ENCODE assay signal across 25 mouse cellular contexts in the genomic region with DNA sequence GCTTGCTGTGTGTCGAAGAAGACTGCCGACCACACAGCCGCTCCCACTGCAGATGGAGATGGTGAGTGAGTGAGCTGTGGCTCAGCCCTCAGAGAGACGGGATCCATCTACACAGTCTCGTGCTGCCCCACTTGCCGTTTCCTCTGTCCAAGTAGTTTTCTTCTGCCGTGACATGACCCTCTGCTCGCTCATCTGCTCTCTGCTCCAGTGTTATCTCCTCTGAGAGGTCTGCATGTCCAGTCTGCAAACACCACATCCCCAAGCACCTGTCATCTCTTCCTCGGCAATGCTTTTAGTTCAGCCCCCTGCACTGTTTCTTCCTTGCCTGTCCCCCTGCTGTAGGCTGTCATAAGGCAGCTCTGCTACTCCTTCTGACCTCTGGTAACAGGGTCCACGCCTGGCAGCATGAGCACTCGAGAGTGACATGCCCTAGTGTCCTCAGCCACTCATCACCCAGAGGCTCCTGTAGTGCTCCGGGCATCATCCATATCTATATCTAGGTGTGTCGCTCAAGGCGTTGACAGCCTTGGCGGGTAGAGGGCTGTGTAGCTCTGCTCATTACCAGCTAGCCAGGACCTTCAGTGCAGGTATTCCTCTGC. TPM values are rescaled to one million over a fixed set of nuclear protein-coding genes. Genes with fewer than 3 reads are reported as not detected.
DNase-seq lines count a peak whose midpoint lies in the region; ATAC-seq and TF ChIP-seq lines count a peak whose summit lies in the region.
"Had no signal": no experiment of that assay in that cellular context is flagged by ENCODE, and none has a peak within 500 bp of the region (broad histone marks: within the 10 kb centered on the region; RNA-seq: fewer than 3 reads in every experiment).

No protein-coding gene starts in this region.

- H3K27me3 ChIP-seq in heart, embryonic 10.5 days (ENCODE audit: insufficient read depth, poor library complexity, severe bottlenecking), result peaks cover 53% of the 10 kb centered on the region; the same call in 1 of the 2 replicates
- H3K27me3 ChIP-seq in heart, embryonic 13.5 days (replicated peaks), result peaks cover 12% of the 10 kb centered on the region; the same call in 1 of the 2 replicates
- 0 out of 2 replicates have a peak, but pooled peaks cover 2% of the 10 kb centered on the region for H3K27me3 ChIP-seq in heart, embryonic 16.5 days (ENCODE audit: control insufficient read depth, insufficient read depth, low read length)
- no peaks in the 10 kb centered on the region for H3K27me3 ChIP-seq in heart, adult 2 months (ENCODE audit: control insufficient read depth, insufficient read depth, low read length)
- H3K27me3 ChIP-seq: forebrain, embryonic 13.5 days had no signal

- DNase-seq in heart, embryonic 10.5 days (ENCODE audit: low spot score), result peak; percentile 93
- no peak for DNase-seq in heart, postnatal 4 days
- DNase-seq in heart, adult 18-20 months, result no peak
- no peak for DNase-seq in heart, adult 2 months
- DNase-seq: adrenal gland, adult 2 months; adrenal gland, postnatal 14 days; cerebellum, adult 11 months; cerebellum, adult 2 months; cerebellum, adult 9-11 months; cerebellum, postnatal 25 days; gastrocnemius, postnatal 10 days; gastrocnemius, postnatal 36 days; kidney, adult 18-20 months; kidney, adult 9 months had no signal

- TF ChIP-seq CTCF in heart, adult 2 months (IDR thresholded peaks at IDR 0.05), result no peak

- 45% methylated on average over 15 of the region's 15 CpGs for WGBS in heart, embryonic 10.5 days
- WGBS in heart, embryonic 13.5 days, result 38% methylated on average over 15 of the region's 15 CpGs
- WGBS in heart, embryonic 16.5 days, result 45% methylated on average over 15 of the region's 15 CpGs
- 71% methylated on average over 15 of the region's 15 CpGs for WGBS in heart, adult 2 months

- H3K4me3 ChIP-seq in heart, embryonic 10.5 days, result 0 out of 2 replicates have a peak overlapping the region, but pooled peaks have one; percentile 22
- H3K4me3 ChIP-seq in heart, embryonic 13.5 days, result no peak overlapping the region
- no peak overlapping the region for H3K4me3 ChIP-seq in heart, embryonic 16.5 days (ENCODE audit: low read length)
- H3K4me3 ChIP-seq in heart, adult 2 months, result no peak overlapping the region
- H3K4me3 ChIP-seq: forebrain, embryonic 10.5 days; forebrain, embryonic 13.5 days had no signal

- H3K36me3 ChIP-seq in heart, embryonic 10.5 days, result peaks cover 97% of the 10 kb centered on the region
- peaks cover 90% of the 10 kb centered on the region for H3K36me3 ChIP-seq in heart, embryonic 13.5 days
- peaks cover 54% of the 10 kb centered on the region for H3K36me3 ChIP-seq in heart, embryonic 16.5 days (ENCODE audit: control insufficient read depth, insufficient read depth)
- no peaks in the 10 kb centered on the region for H3K36me3 ChIP-seq in heart, adult 2 months (ENCODE audit: control insufficient read depth, insufficient read depth, low read length)

- peak; percentile 53; the same call in 1 of the 2 replicates for ATAC-seq in heart, embryonic 13.5 days (ENCODE audit: extremely low read depth, insufficient number of reproducible peaks, low FRiP score, low TSS enrichment)
- ATAC-seq in heart, embryonic 16.5 days (replicated peaks; ENCODE audit: extremely low read depth, insufficient read depth, low FRiP score), result peak; percentile 68
- ATAC-seq: CD4-positive, CD25-positive, alpha-beta regulatory T cell, adult 4 months; forebrain, embryonic 13.5 days; forebrain, embryonic 16.5 days; hindbrain, postnatal 0 days; inflammation-experienced regulatory T-cells, adult 6 months; intestine, embryonic 16.5 days had no signal

- H3K9ac ChIP-seq in heart, embryonic 13.5 days, result no peak overlapping the region
- no peak overlapping the region for H3K9ac ChIP-seq in heart, embryonic 16.5 days (ENCODE audit: low read length)
- H3K9ac ChIP-seq in heart, adult 2 months (ENCODE audit: low read depth, low read length), result no peak overlapping the region
- H3K9ac ChIP-seq: forebrain, embryonic 13.5 days; hindbrain, embryonic 14.5 days had no signal

- intact Hi-C loops in heart, adult 2 months (cut with DNase I), result no loop called here

- no peak for TF ChIP-seq POLR2A in heart, adult 2 months (IDR thresholded peaks at IDR 0.05; ENCODE audit: insufficient read depth, low read depth, low read length)

- TF ChIP-seq EP300 in heart, adult 2 months (IDR thresholded peaks at IDR 0.05; ENCODE audit: insufficient read depth, low read depth, low read length), result no peak

- H3K4me1 ChIP-seq in heart, embryonic 10.5 days, result peaks cover 39% of the 10 kb centered on the region
- peaks cover 27% of the 10 kb centered on the region for H3K4me1 ChIP-seq in heart, embryonic 13.5 days
- peaks cover 3% of the 10 kb centered on the region; the same call in 1 of the 2 replicates for H3K4me1 ChIP-seq in heart, embryonic 16.5 days (ENCODE audit: control insufficient read depth, insufficient read depth, low read length)
- no peaks in the 10 kb centered on the region for H3K4me1 ChIP-seq in heart, adult 2 months (ENCODE audit: control insufficient read depth, insufficient read depth, low read length)
- H3K4me1 ChIP-seq: forebrain, embryonic 10.5 days; forebrain, embryonic 13.5 days had no signal

- no peaks in the 10 kb centered on the region for H3K79me2 ChIP-seq in heart, adult 2 months (replicated peaks; ENCODE audit: control insufficient read depth, insufficient read depth, low read length)

- peak overlapping the region; percentile 8; the same call in 1 of the 2 replicates for H3K4me2 ChIP-seq in heart, embryonic 13.5 days
- no peak overlapping the region for H3K4me2 ChIP-seq in heart, embryonic 16.5 days (ENCODE audit: low read depth, low read length)
- H3K4me2 ChIP-seq: forebrain, embryonic 13.5 days; hindbrain, embryonic 14.5 days had no signal

- H3K9me3 ChIP-seq in heart, embryonic 10.5 days, result no peaks in the 10 kb centered on the region
- no peaks in the 10 kb centered on the region for H3K9me3 ChIP-seq in heart, embryonic 13.5 days
- no peaks in the 10 kb centered on the region for H3K9me3 ChIP-seq in heart, embryonic 16.5 days (replicated peaks; ENCODE audit: control insufficient read depth, low read length)
- H3K9me3 ChIP-seq: forebrain, embryonic 10.5 days; forebrain, embryonic 13.5 days had no signal

- H3K27ac ChIP-seq in heart, embryonic 10.5 days, result 0 out of 2 replicates have a peak overlapping the region, but pooled peaks have one; percentile 8
- H3K27ac ChIP-seq in heart, embryonic 13.5 days (replicated peaks), result peak overlapping the region; percentile 39; the same call in 1 of the 2 replicates
- H3K27ac ChIP-seq in heart, embryonic 16.5 days (ENCODE audit: low read length), result 0 out of 2 replicates have a peak overlapping the region, but pooled peaks have one; percentile 21
- H3K27ac ChIP-seq in heart, adult 2 months, result no peak overlapping the region
- H3K27ac ChIP-seq: forebrain, embryonic 10.5 days; forebrain, embryonic 13.5 days; hindbrain, embryonic 14.5 days; hindbrain, postnatal 0 days had no signal

RNA-seq across cellular contexts. Expression of a gene that starts 8.2 kb away (rescaled TPM):
- 53.8 and 81.2 TPM in 2 replicates for polyA plus RNA-seq in heart, embryonic 10.5 days (2016; fragmentation: Nextera tagmentation; extraction: Ambion mirVana)
- 10 to 100 TPM; 26.2 to 30.5 TPM for total RNA-seq in heart, postnatal 4 days (2021)
- 46.8 and 48.4 TPM in 2 replicates for polyA plus RNA-seq in heart, embryonic 13.5 days (2015; fragmentation: Nextera tagmentation; extraction: Ambion mirVana)
- 10 to 100 TPM; 24.5 to 27.2 TPM for total RNA-seq in heart, adult 18-20 months (2021)
- 46.3 and 47.8 TPM in 2 replicates for polyA plus RNA-seq in heart, embryonic 16.5 days (2015; fragmentation: Nextera tagmentation; extraction: Ambion mirVana)
- total RNA-seq in heart, adult 2 months (2021), result 10 to 100 TPM; 20.2 to 24.7 TPM
- polyA plus RNA-seq in heart, adult 2 months (2012; rRNA removed), result 19.1 and 25.8 TPM in 2 replicates

RNA-seq across cellular contexts. Expression of a gene that starts 8.3 kb away (rescaled TPM):
- polyA plus RNA-seq in heart, embryonic 10.5 days (2016; fragmentation: Nextera tagmentation; extraction: Ambion mirVana), result 77.0 and 83.9 TPM in 2 replicates
- total RNA-seq in heart, postnatal 4 days (2021), result 10 to 100 TPM; 64.6 TPM
- polyA plus RNA-seq in heart, embryonic 13.5 days (2015; fragmentation: Nextera tagmentation; extraction: Ambion mirVana), result 80.3 and 83.1 TPM in 2 replicates
- 10 to 100 TPM; 73.6 to 77.5 TPM for total RNA-seq in heart, adult 18-20 months (2021)
- polyA plus RNA-seq in heart, embryonic 16.5 days (2015; fragmentation: Nextera tagmentation; extraction: Ambion mirVana), result 78.4 and 89.3 TPM in 2 replicates
- 10 to 100 TPM; 72.4 to 82.8 TPM for total RNA-seq in heart, adult 2 months (2021)
- 136 and 142 TPM in 2 replicates for polyA plus RNA-seq in heart, adult 2 months (2012; rRNA removed)

RNA-seq across cellular contexts. Expression of a gene that starts 13.7 kb away (rescaled TPM):
- 0.33 and 0.38 TPM in 2 replicates for polyA plus RNA-seq in heart, embryonic 10.5 days (2016; fragmentation: Nextera tagmentation; extraction: Ambion mirVana)
- under 1 TPM; 0.81 to 0.90 TPM for total RNA-seq in heart, postnatal 4 days (2021)
- 0.59 and 0.88 TPM in 2 replicates for polyA plus RNA-seq in heart, embryonic 13.5 days (2015; fragmentation: Nextera tagmentation; extraction: Ambion mirVana)
- total RNA-seq in heart, adult 18-20 months (2021), result under 1 TPM; 0.18 to 0.37 TPM
- polyA plus RNA-seq in heart, embryonic 16.5 days (2015; fragmentation: Nextera tagmentation; extraction: Ambion mirVana), result 0.64 and 0.68 TPM in 2 replicates
- total RNA-seq in heart, adult 2 months (2021), result under 1 TPM; 0.21 to 0.34 TPM
- polyA plus RNA-seq in heart, adult 2 months (2012; rRNA removed), result 0.59 and 0.70 TPM in 2 replicates
- total RNA-seq: common myeloid progenitor, adult 5-6 weeks had no signal

RNA-seq across cellular contexts. Expression of a gene that starts 37.0 kb away (rescaled TPM):
- 33.5 and 42.8 TPM in 2 replicates for polyA plus RNA-seq in heart, embryonic 10.5 days (2016; fragmentation: Nextera tagmentation; extraction: Ambion mirVana)
- 10 to 100 TPM; 26.9 to 28.7 TPM for total RNA-seq in heart, postnatal 4 days (2021)
- 19.8 and 20.4 TPM in 2 replicates for polyA plus RNA-seq in heart, embryonic 13.5 days (2015; fragmentation: Nextera tagmentation; extraction: Ambion mirVana)
- 10 to 100 TPM; 20.5 to 21.7 TPM for total RNA-seq in heart, adult 18-20 months (2021)
- 20.5 and 20.6 TPM in 2 replicates for polyA plus RNA-seq in heart, embryonic 16.5 days (2015; fragmentation: Nextera tagmentation; extraction: Ambion mirVana)
- total RNA-seq in heart, adult 2 months (2021), result 10 to 100 TPM; 21.5 to 22.0 TPM
- polyA plus RNA-seq in heart, adult 2 months (2012; rRNA removed), result 14.2 and 21.5 TPM in 2 replicates

RNA-seq across cellular contexts. Expression of a gene that starts 37.2 kb away (rescaled TPM):
- 8.3 and 12.2 TPM in 2 replicates for polyA plus RNA-seq in heart, embryonic 10.5 days (2016; fragmentation: Nextera tagmentation; extraction: Ambion mirVana)
- 10 to 100 TPM; 20.3 to 21.7 TPM for total RNA-seq in heart, postnatal 4 days (2021)
- polyA plus RNA-seq in heart, embryonic 13.5 days (2015; fragmentation: Nextera tagmentation; extraction: Ambion mirVana), result 9.6 and 11.3 TPM in 2 replicates
- total RNA-seq in heart, adult 18-20 months (2021), result 1 to 10 TPM; 8.0 to 9.5 TPM
- polyA plus RNA-seq in heart, embryonic 16.5 days (2015; fragmentation: Nextera tagmentation; extraction: Ambion mirVana), result 11.7 and 13.4 TPM in 2 replicates
- 1 to 10 TPM; 8.2 to 8.3 TPM for total RNA-seq in heart, adult 2 months (2021)
- 3.5 and 4.6 TPM in 2 replicates for polyA plus RNA-seq in heart, adult 2 months (2012; rRNA removed)
